Mouse (Mus musculus) adrenal gland, adult 8-10 months (tissue): ENCODE data around the gene D630045J12Rik. TPM values are rescaled to one million over a fixed set of nuclear protein-coding genes. Genes with fewer than 3 reads are reported as not detected.

Source experiments
- DNase-seq: peaks from one replicate; pipeline ENCODE4 v3.0.0; 2022
- total RNA-seq, 4 experiments: library from RNA; stranded (reverse); gene quantifications; 2 replicates each; pipeline ENCODE4 v1.2.4; 2022

The D630045J12Rik gene
- total RNA-seq, 4 experiments from 2014 or later = 3.5 to 7.2 (median 5.5) TPM

- DNase-seq = no peak
Measured at GRCm38 (mm10) chr6:38242295-38242830, 11.4 kb downstream of the D630045J12Rik start.

GRCm38 (mm10) chr6:38241508-38241907 lies 12.3 kb downstream of the D630045J12Rik start:
- DNase-seq = no peak

- no peak for DNase-seq
Measured at GRCm38 (mm10) chr6:38240618-38241017, 13.2 kb downstream of the D630045J12Rik start.

- DNase-seq = no peak
Measured at GRCm38 (mm10) chr6:38238382-38238781, 15.4 kb downstream of the D630045J12Rik start.

GRCm38 (mm10) chr6:38235991-38236658 lies 17.7 kb downstream of the D630045J12Rik start:
- DNase-seq = no peak

GRCm38 (mm10) chr6:38233803-38234202 lies 20.0 kb downstream of the D630045J12Rik start:
- no peak for DNase-seq

- DNase-seq = no peak
Measured at GRCm38 (mm10) chr6:38232917-38233316, 20.9 kb downstream of the D630045J12Rik start.

GRCm38 (mm10) chr6:38231994-38232393 lies 21.8 kb downstream of the D630045J12Rik start:
- no peak for DNase-seq

- DNase-seq = no peak
Measured at GRCm38 (mm10) chr6:38224079-38224478, 29.7 kb downstream of the D630045J12Rik start.

- DNase-seq = no peak
Measured at GRCm38 (mm10) chr6:38219261-38219660, 34.5 kb downstream of the D630045J12Rik start.

GRCm38 (mm10) chr6:38215448-38216110 lies 38.2 kb downstream of the D630045J12Rik start:
- no peak for DNase-seq

- no peak for DNase-seq
Measured at GRCm38 (mm10) chr6:38207621-38208020, 46.2 kb downstream of the D630045J12Rik start.

GRCm38 (mm10) chr6:38206941-38207531 lies 46.8 kb downstream of the D630045J12Rik start:
- DNase-seq = no peak

GRCm38 (mm10) chr6:38205375-38205774 lies 48.4 kb downstream of the D630045J12Rik start:
- DNase-seq = no peak

GRCm38 (mm10) chr6:38203820-38204219 lies 50.0 kb downstream of the D630045J12Rik start:
- no peak for DNase-seq

GRCm38 (mm10) chr6:38202816-38203215 lies 51.0 kb downstream of the D630045J12Rik start:
- no peak for DNase-seq

GRCm38 (mm10) chr6:38201495-38201894 lies 52.3 kb downstream of the D630045J12Rik start:
- no peak for DNase-seq

GRCm38 (mm10) chr6:38199599-38199998 lies 54.2 kb downstream of the D630045J12Rik start:
- DNase-seq = no peak

GRCm38 (mm10) chr6:38198727-38199126 lies 55.1 kb downstream of the D630045J12Rik start:
- no peak for DNase-seq

- DNase-seq = no peak
Measured at GRCm38 (mm10) chr6:38196266-38197189, 57.3 kb downstream of the D630045J12Rik start.

- no peak for DNase-seq
Measured at GRCm38 (mm10) chr6:38195306-38195705, 58.5 kb downstream of the D630045J12Rik start.

- DNase-seq = no peak
Measured at GRCm38 (mm10) chr6:38194046-38194445, 59.8 kb downstream of the D630045J12Rik start.
